Mouse (Mus musculus) olfactory bulb, adult 2 months (tissue): ENCODE results near the gene Olfr435.
"Not testable (repeated sequence)": the region's sequence is repeated elsewhere in the genome, so short reads cannot be mapped to it uniquely, and the experiment has no call there.

Source experiments
- CTCF ChIP-seq: fragments of 200-500 bp; IDR thresholded peaks from 2 replicates; pipeline ENCODE4 v1.5.1; 2012; ENCODE audit warnings: low read depth, mild to moderate bottlenecking, low read length, moderate library complexity; ENCODE audit not compliant: insufficient read depth
- POLR2A ChIP-seq: fragments of 200-500 bp; IDR thresholded peaks from 2 replicates; pipeline ENCODE4 v1.6.1; 2012; ENCODE audit warnings: mild to moderate bottlenecking, low read depth, low read length, moderate library complexity; ENCODE audit not compliant: insufficient read depth

DNA sequence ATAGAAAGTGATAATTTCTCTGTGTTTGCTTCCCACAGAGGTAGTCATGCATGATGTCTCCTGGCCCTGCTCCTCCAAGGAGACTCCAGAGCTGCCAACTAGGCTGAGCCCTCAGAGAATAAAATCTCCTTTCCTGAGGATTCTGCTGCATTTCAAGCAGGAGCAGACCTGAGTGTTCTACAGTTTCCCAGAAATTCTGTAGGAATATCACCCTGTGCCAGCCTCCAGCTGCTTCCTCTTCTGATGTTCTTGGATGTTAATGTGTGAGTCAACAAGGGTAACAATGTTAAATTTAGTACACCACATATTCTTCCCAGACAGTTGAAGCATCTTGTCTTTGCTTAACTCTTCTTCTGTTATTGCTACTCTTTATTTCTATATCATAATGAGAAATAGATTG is 15.9 kb downstream of the Olfr435 start, which contains the start of gene Olfr434:
- TF ChIP-seq CTCF, POLR2A: not testable (repeated sequence)
